Mouse (Mus musculus) embryo, embryonic 10 days (tissue): ENCODE results near the gene Prl7c1.
"Not testable (repeated sequence)": the region's sequence is repeated elsewhere in the genome, so short reads cannot be mapped to it uniquely, and the experiment has no call there.

Source experiments
- DNase-seq: peaks from one replicate; pipeline ENCODE4 v3.0.0-alpha.2; 2015; ENCODE audit warnings: low spot score

The Prl7c1 gene

GRCm38 (mm10) chr13:27780704-27781103, at the start of gene Prl7c1:
Gene Prl7c1, minus strand, starts transcription at chr13:27780804.
- not testable (repeated sequence) for DNase-seq

DNA sequence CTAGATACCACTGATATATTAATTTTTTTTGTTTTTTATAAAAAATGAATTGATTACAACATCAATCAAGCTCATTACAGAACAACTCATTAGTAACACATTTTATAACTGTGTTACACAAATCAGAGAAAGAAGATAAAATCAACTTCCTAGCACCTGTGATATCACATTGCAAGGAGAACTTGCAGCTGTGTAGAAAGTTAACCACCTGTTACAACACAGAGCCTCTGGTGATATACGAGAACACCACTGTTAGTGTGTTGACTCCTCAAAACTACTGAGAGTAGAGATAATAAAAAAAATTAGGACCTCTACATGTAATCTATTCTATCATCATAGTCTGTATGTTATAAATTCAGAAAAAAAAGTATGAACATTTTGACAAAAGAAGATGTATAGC, 22.2 kb upstream of the Prl7c1 start:
- DNase-seq, result no peak

DNA sequence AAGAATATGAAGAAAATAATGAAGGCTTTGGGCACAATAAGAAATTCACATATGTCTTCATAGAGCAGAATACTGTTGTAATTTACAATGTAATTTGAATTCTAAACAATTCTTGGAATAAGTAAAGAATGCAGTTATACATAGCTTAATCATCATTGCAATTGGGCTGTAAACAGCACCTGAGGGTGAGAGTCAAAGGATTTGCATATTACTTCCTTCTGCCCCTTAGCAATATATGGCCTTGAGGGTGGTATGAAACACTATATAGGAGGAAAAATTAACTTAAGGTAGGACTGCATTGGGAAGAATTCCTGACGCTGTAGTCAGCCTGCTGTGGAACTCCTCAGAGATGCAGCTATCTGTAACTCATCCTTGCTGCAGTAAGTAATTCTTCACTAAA, 20.8 kb upstream of the Prl7c1 start, which contains the start of gene Prl2a1:
Gene Prl2a1 (plus strand): TSS at position 301 of the 400 bp plus-strand sequence.
- no peak for DNase-seq

DNA sequence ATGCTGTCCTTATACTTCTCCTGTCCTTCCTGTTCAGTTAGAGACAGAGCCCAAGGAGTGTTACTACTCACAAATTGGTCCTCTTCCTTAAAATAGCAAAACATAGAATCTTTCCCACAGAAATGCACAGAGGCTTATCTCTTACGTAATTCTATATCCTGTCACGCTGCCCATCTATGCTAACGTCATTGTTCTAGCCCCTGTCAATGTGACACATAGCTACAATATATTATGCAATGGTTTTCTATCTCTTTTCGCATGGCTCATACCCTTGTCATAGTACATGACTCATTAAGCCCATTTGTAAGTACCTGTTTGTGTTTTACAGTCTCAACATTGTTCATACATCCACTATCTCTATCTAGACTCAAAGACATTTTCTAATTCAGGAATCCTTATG, 18.7 kb upstream of the Prl7c1 start:
- no peak for DNase-seq

DNA sequence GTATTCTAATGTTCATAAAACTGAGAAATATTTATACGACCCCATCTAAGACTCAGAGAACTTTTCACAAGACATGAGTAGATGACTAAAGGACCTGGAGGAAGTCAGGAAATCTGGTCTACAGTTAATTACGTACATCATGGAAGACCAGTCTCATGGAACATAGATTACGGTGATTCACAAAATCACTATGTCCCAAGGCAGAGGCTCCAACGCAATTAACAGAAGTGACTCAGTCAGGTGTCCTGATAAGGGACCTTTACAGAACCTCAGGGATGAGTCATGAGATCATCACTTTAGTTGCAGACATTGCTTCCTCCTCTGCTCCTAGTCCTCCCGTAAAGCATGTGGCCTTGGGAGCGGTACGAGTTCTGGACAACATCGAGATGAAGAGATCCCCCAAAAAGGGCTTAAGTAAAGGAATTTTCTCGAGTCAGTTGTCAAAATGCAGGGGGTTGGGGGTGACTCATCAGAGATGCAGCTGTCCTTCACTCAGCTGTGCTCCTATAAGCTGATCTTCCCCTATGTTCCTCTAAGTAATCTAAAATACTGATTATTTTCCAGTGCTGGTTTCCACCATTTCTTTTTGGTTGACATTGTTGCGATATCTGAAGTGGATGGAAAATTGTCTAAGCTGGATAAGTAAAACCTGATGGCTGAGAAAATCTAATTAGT, 46.0 kb downstream of the Prl7c1 start:
- DNase-seq, result no peak

DNA sequence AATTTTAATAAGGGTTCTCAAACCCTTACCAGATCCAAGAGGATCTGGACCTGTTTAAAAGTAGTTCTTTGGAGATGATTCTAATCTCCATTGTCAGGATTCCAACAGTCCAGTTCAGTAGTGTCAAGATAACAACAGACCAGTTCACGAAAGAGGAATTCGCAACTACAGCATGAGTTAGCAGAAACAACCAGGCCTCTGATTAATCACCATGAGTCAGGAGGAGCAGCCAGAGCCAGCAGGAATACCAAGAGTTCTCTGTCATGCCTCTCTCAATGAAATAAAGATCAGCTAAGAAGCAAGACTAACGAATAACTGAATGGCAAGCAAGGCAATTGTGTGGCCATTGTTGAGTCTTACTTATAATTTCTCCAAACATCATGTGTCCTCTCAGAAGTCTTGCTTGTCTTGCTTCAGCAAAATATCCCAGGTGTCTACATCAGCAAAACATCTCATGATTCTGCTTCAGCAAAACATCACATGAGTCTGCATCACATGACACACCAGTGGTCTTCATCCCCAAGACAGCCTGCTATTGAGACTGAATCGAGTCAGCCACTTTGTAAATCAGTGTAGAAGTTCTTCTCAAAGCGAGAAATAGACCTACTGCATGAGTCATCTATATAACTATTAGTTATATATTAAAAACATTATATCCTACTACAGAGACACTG, 50.2 kb downstream of the Prl7c1 start:
- DNase-seq, result not testable (repeated sequence)

DNA sequence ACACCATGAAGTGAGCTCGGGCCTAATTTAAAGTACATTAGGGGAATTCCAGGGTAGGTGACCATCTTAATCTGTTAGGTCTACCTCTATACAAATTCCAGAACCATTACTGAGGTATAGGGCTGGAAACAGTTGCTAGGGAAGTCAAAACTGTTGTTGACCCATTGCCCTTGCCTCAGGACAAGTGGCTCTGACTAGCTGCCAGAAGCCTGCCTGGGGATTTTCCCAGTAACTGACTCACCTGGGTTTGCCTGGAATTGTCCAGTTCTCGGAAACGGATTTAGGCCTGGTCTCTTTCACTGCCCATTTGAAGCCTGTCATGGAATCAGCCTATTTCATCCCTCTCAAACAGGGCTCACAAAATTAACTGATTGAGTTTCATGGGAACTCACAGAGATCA, 55.5 kb downstream of the Prl7c1 start:
- not testable (repeated sequence) for DNase-seq
